Mouse (Mus musculus) adrenal gland, postnatal 0 days (tissue): ENCODE data around the gene Egflam. TPM values are rescaled to one million over a fixed set of nuclear protein-coding genes. Genes with fewer than 3 reads are reported as not detected.

Source experiments
- polyA plus RNA-seq: library from polyadenylated mRNA; unstranded; fragments of >200 nt; fragmentation: Nextera tagmentation; extraction: Ambion mirVana; gene quantifications from 2 replicates; pipeline ENCODE4 v1.2.1, GENCODE M21; 2015

Gene Egflam
- 4.5 and 6.4 TPM in 2 replicates for polyA plus RNA-seq

DNA sequence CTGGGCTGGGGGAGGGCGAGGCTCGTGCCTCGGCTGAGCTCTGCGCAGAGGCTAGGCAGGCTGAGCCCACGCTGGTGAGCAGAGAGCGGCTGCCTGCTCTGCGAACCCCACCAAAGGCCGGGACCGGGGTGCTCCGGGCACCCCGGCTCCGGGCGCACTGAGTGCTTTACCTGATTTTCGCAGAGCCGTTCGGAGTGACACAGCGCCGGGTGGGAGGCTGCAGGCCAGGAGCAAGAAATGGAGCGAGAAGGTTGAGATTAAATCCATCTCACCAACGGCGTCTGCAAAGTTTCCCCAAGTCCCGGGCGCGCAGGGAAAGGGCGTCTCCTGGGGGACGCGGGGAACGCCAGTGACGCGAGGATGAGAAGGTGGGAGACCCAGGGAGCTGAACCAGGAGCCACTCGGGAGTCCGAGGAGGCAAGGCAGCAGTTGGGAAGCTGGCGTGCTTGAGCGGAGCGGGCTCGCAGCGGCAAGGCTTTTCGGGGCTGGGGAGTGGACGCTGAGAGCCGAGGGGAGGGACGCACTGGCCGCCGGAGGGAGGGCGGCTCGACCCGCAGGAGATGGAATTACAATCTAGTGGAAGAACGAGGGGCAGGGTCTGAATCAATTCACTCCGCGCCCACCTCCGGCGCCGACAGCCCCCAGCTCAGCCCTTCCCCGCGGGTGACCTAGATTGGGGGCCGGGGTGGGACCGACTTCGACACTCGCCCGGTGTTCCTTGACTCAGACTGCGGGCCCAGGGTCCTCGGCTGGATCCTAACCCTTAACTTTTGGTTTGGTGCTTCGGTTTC, at the start of gene Egflam:
Egflam (minus strand) TSS at position 578 of the 791 bp plus-strand sequence.

